Mouse (Mus musculus): ENCODE measurements around the gene Pdss2. TPM values are rescaled to one million over a fixed set of nuclear protein-coding genes. Genes with fewer than 3 reads are reported as not detected.

The Pdss2 gene
- total RNA-seq, 1 experiment: 16.6 TPM

- no peak for TF ChIP-seq MAFK (IDR thresholded peaks at IDR 0.05; ENCODE audit: insufficient read depth, low read depth, low read length)
- TF ChIP-seq ZC3H11A (IDR thresholded peaks at IDR 0.05; ENCODE audit: borderline replicate concordance, low read depth, low read length): no peak
- no peak for TF ChIP-seq HCFC1 (IDR thresholded peaks at IDR 0.05; ENCODE audit: borderline replicate concordance, insufficient read depth, low read length)
- TF ChIP-seq CHD2 (IDR thresholded peaks at IDR 0.05; ENCODE audit: low read depth, low read length): no peak
- TF ChIP-seq ZNF384 (IDR thresholded peaks at IDR 0.05; ENCODE audit: low read depth, low read length): no peak
- Histone ChIP-seq H3K9ac (ENCODE audit: insufficient read depth, low read depth, low read length, poor library complexity, severe bottlenecking) (no peak overlapping the region), H3K27ac (ENCODE audit: insufficient read depth, low read depth, low read length, poor library complexity, severe bottlenecking) (no peak overlapping the region), H3K4me3 (ENCODE audit: insufficient read depth in 1 of 2, low read depth in 1 of 2, low read length in 2 of 2, poor library complexity in 1 of 2, severe bottlenecking in 1 of 2) (no peak overlapping the region), H3K36me3 (ENCODE audit: control insufficient read depth, insufficient read depth, low read length, poor library complexity, severe bottlenecking) (no peaks in the 10 kb centered on the region; the same call in 1 of the 2 replicates), H3K4me1 (ENCODE audit: control insufficient read depth in 2 of 2, insufficient read depth in 2 of 2, low read length in 2 of 2, poor library complexity in 1 of 2) (peaks cover 6 to 13% of the 10 kb centered on the region in 2 experiments), H3K9me3 (ENCODE audit: control insufficient read depth, insufficient read depth, low read depth, low read length) (no peaks in the 10 kb centered on the region)
- no peak for DNase-seq (ENCODE audit: low read depth, low spot score)
- in situ Hi-C loops (cut with MboI; ENCODE audit: low sequenced_read_pairs in 2 of 2, unreplicated experiment in 2 of 2): no loop called here
Measured at GRCm38 (mm10) chr10:43277266-43278145, 56.2 kb downstream of the Pdss2 start.

- DNase-seq (ENCODE audit: low read depth, low spot score): no peak
- in situ Hi-C loops (cut with MboI; ENCODE audit: low sequenced_read_pairs in 2 of 2, unreplicated experiment in 2 of 2): no loop called here
- Histone ChIP-seq H3K4me3 (ENCODE audit: insufficient read depth in 1 of 2, low read depth in 1 of 2, low read length in 2 of 2, poor library complexity in 1 of 2, severe bottlenecking in 1 of 2) (no peak overlapping the region), H3K4me1 (ENCODE audit: control insufficient read depth in 2 of 2, insufficient read depth in 2 of 2, low read length in 2 of 2, poor library complexity in 1 of 2) (peaks cover 6 to 9% of the 10 kb centered on the region in 2 experiments), H3K27ac (ENCODE audit: insufficient read depth, low read depth, low read length, poor library complexity, severe bottlenecking) (no peak overlapping the region), H3K36me3 (ENCODE audit: control insufficient read depth, insufficient read depth, low read length, poor library complexity, severe bottlenecking) (no peaks in the 10 kb centered on the region; the same call in 1 of the 2 replicates), H3K9ac (ENCODE audit: insufficient read depth, low read depth, low read length, poor library complexity, severe bottlenecking) (no peak overlapping the region), H3K9me3 (ENCODE audit: control insufficient read depth, insufficient read depth, low read depth, low read length) (no peaks in the 10 kb centered on the region)
- TF ChIP-seq HCFC1 (IDR thresholded peaks at IDR 0.05; ENCODE audit: borderline replicate concordance, insufficient read depth, low read length): no peak
- no peak for TF ChIP-seq ZNF384 (IDR thresholded peaks at IDR 0.05; ENCODE audit: low read depth, low read length)
- TF ChIP-seq CHD2 (IDR thresholded peaks at IDR 0.05; ENCODE audit: low read depth, low read length): no peak
- no peak for TF ChIP-seq MAFK (IDR thresholded peaks at IDR 0.05; ENCODE audit: insufficient read depth, low read depth, low read length)
- TF ChIP-seq ZC3H11A (IDR thresholded peaks at IDR 0.05; ENCODE audit: borderline replicate concordance, low read depth, low read length): no peak
Measured at GRCm38 (mm10) chr10:43279637-43280288, 58.5 kb downstream of the Pdss2 start.

DNA sequence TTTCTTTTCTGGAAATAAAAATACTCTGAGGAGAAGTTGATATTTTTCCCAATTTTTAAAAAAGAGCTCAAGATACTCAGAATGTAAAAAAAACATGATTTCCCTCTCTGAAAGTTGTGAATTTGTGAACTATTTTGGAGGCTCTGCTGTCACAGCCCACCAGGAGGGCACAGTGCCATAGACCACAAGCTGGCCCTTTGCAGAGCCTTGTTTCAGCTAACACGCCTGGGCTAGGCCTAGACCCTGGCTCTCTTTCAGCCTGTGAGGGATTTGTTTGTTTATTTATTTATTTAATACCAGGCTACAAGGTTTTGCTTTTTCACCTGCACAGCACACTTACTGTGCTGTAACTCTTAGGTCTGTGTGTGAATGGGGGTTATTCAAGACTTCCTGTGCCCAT, 64.3 kb downstream of the Pdss2 start:
- H3K9me3 ChIP-seq (ENCODE audit: control insufficient read depth, insufficient read depth, low read depth, low read length): no peaks in the 10 kb centered on the region
- no peak for DNase-seq (ENCODE audit: low read depth, low spot score)
- H3K4me1 ChIP-seq (ENCODE audit: control insufficient read depth in 2 of 2, insufficient read depth in 2 of 2, low read length in 2 of 2, poor library complexity in 1 of 2): no peaks in the 10 kb centered on the region
- in situ Hi-C loops (cut with MboI; ENCODE audit: low sequenced_read_pairs in 2 of 2, unreplicated experiment in 2 of 2): no loop called here
- H3K9ac ChIP-seq (ENCODE audit: insufficient read depth, low read depth, low read length, poor library complexity, severe bottlenecking): no peak overlapping the region
- H3K4me3 ChIP-seq (ENCODE audit: insufficient read depth in 1 of 2, low read depth in 1 of 2, low read length in 2 of 2, poor library complexity in 1 of 2, severe bottlenecking in 1 of 2): no peak overlapping the region
- no peaks in the 10 kb centered on the region; the same call in 1 of the 2 replicates for H3K36me3 ChIP-seq (ENCODE audit: control insufficient read depth, insufficient read depth, low read length, poor library complexity, severe bottlenecking)
- no peak overlapping the region for H3K27ac ChIP-seq (ENCODE audit: insufficient read depth, low read depth, low read length, poor library complexity, severe bottlenecking)
- TF ChIP-seq CHD2 (IDR thresholded peaks at IDR 0.05; ENCODE audit: low read depth, low read length) (no peak), MAFK (IDR thresholded peaks at IDR 0.05; ENCODE audit: insufficient read depth, low read depth, low read length) (no peak), ZNF384 (IDR thresholded peaks at IDR 0.05; ENCODE audit: low read depth, low read length) (no peak), ZC3H11A (IDR thresholded peaks at IDR 0.05; ENCODE audit: borderline replicate concordance, low read depth, low read length) (no peak), HCFC1 (IDR thresholded peaks at IDR 0.05; ENCODE audit: borderline replicate concordance, insufficient read depth, low read length) (no peak)

GRCm38 (mm10) chr10:43290638-43291230, 69.4 kb downstream of the Pdss2 start:
- H3K4me3 ChIP-seq (ENCODE audit: insufficient read depth in 1 of 2, low read depth in 1 of 2, low read length in 2 of 2, poor library complexity in 1 of 2, severe bottlenecking in 1 of 2): no peak overlapping the region
- in situ Hi-C loops (cut with MboI; ENCODE audit: low sequenced_read_pairs in 2 of 2, unreplicated experiment in 2 of 2): no loop called here
- no peaks in the 10 kb centered on the region for H3K9me3 ChIP-seq (ENCODE audit: control insufficient read depth, insufficient read depth, low read depth, low read length)
- no peak overlapping the region for H3K27ac ChIP-seq (ENCODE audit: insufficient read depth, low read depth, low read length, poor library complexity, severe bottlenecking)
- no peaks in the 10 kb centered on the region for H3K36me3 ChIP-seq (ENCODE audit: control insufficient read depth, insufficient read depth, low read length, poor library complexity, severe bottlenecking)
- H3K4me1 ChIP-seq (ENCODE audit: control insufficient read depth in 2 of 2, insufficient read depth in 2 of 2, low read length in 2 of 2, poor library complexity in 1 of 2): no peaks in the 10 kb centered on the region
- TF ChIP-seq ZC3H11A (IDR thresholded peaks at IDR 0.05; ENCODE audit: borderline replicate concordance, low read depth, low read length) (no peak), HCFC1 (IDR thresholded peaks at IDR 0.05; ENCODE audit: borderline replicate concordance, insufficient read depth, low read length) (no peak), ZNF384 (IDR thresholded peaks at IDR 0.05; ENCODE audit: low read depth, low read length) (no peak), CHD2 (IDR thresholded peaks at IDR 0.05; ENCODE audit: low read depth, low read length) (no peak), MAFK (IDR thresholded peaks at IDR 0.05; ENCODE audit: insufficient read depth, low read depth, low read length) (no peak)
- no peak for DNase-seq (ENCODE audit: low read depth, low spot score)
- H3K9ac ChIP-seq (ENCODE audit: insufficient read depth, low read depth, low read length, poor library complexity, severe bottlenecking): no peak overlapping the region

Measured in ES-E14 (cell line).